Mouse (Mus musculus) spleen, postnatal 4 days (tissue): ENCODE measurements around the gene Pik3c2g.

Experiments used
- DNase-seq, 2 experiments: peaks; one replicate each; pipeline ENCODE4 v3.0.0; 2022; ENCODE audit warnings: low spot score in 2 of 2

Gene Pik3c2g

DNA sequence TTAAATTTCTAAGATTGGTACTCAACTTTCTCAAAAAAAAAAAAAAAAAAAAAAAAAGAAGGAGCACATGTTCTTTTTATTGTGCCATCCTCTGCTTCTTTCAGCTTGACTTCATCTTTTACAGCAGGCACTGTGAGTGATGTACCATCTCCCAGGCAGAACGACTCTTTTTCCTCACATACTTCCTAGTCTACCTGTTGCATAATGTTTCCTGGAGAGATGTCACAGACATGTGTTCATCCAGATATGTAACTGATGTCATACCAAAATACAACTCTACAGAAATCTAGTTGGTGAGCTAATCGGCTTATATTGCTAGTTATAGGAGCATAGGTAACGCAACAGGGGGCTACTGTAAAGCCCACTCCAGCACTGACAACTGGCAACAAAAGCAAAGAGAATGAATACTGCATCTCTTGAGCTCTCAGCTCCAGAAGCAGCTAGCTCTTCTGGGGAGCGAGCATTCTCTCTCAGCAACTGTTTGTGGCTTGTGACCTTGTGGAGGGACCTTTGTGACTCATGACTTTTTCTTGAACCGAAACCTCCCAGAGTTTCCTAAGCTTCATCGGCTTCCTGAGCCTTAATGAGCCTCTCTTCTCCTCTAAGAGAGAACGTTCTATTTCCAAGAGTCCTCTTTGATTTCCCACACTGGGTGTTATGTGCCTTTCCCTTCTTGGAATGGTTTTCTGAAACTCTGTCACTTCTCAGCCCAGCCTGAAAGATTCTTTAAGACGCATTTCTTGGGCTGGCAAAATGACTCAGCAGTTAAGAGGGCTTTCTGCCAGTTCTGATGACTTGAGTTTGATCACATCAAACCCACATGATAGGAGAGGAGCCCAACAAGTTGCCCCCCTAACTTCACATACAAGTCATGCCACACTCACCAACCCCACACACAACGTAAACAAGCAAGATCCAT is 148.9 kb downstream of the Pik3c2g start:
- DNase-seq, result no peak

DNA sequence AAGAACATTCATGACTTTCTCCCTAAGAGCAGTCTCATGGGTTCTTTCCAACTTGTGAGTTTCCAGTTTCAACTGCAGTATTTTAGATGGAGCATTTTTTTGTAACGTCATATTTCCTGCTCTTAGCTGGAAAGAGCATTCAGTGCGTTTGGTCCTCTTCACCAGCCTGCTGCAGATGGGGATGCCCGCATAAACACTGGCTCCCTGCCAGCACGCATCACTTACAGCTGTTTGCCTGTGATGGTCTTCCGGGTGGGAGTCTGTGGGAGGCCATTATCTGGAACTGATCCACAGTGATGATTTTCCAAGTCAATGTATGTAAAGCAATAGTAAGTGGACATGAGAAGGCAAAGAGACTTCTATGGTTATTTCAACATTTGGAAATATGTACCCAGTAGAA is 151.3 kb downstream of the Pik3c2g start:
- DNase-seq, result no peak

DNA sequence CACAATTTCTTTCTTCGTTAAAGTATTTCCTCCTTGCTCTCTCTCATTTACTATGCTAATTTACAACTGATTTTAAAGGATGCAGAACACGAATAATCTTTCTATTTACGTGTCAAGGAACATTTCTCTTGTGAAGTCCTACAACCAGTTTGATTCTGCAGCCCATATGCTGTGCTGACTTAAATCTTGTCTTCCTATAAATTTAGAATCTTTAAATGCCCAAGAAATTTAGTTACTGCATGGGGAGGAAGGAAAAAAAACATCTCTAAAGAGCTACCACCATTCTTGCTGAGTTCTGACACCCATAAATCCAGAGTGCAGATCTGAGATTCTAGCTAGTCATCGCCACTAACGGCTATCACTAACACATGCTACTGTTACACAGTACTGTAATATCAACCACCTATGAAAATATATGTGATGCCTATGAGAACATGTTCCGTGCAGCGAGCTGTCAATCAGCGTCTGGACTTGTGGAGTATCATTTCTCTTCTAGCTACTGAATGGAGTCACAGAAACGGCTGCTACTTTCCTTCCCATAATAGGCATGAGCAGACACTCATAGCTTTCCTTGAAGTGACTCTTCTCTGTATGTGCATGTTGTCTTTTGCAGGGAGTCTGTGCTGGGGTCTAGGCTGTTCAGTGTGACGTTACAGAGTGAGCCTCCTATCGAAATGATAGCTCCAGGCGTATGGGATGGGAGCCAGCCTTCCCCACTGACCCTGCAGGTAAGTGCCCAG is 155.8 kb downstream of the Pik3c2g start:
- no peak for DNase-seq

DNA sequence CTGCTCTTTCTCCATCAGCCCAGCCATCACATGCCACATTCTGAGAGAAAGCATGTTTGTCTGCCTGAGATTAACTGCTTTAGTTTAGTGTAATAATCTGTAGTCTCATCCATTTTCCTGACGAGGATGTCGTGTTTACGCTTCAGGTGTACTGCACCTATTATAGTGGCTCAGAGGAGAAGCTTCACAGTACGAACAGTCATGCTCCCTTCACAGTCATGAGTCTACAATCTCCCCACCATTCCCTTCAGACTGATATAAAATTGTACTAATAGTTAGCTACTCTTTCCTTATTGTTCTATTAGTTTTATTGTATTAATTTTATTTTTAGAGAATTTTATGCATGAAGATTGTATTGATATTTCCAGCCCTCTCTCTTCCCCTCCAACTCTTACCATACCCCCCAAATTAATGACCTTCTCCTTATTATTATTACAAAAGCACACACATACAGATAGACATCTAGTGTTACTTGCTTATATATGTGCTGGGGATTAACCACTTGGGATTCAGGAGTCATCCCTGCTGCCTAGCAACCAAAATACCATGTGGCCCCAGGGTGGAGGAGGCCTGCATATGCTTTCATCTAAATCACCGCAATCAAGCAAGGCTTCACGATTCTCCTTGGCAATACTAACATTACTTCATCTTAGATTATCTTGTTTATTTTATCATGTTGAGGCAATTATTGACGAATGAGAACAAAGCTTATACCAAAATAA is 159.9 kb downstream of the Pik3c2g start:
- no peak for DNase-seq

DNA sequence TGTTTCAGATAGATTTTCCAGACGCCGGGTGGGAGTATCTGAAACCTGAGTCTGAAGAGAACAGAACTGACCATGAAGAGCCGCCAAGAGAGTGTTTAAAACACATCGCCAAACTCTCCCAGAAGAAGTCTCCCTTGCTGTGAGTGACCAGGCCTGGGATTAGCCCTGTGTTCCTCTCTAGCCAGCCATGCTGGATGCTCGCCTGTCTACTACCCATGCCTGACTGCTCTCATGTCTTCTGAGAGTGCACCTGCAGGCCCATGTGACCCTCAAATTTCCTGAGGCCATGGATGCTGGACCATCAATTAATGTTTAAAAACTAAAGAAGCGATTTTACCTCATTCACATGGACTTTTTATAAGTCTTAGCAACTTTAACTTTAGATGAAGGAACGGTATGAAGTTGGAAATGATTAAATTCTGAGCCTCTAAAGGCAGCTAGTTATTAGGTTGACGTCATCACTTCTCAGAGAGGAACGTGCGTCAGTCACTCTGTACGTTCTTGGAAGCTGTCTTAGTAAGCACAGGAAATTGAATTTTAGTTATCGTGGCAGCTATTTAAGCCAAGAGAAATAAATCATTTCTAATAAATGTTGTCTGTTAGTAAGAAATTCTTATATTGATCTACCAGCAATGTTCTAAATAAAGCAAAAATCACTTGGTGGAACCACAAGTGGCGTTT is 161.2 kb downstream of the Pik3c2g start:
- no peak for DNase-seq

DNA sequence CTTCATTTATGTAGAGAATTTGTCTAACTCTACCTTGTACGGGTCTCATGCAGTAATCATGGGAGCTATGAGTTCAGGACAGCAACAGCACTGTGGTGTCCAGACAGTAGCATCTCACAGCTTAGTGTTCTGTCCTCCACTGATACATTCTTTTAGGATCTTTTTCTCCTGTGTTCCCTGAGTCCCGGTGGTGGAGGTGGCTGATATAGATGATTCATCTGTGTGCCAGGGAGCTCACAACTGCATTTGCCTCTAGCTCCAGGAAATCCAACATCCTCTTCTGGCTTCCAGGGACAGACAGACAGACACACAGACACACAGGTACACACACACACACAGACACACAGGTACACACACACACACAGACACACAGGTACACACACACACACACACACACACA is 163.6 kb downstream of the Pik3c2g start:
- no peak for DNase-seq

DNA sequence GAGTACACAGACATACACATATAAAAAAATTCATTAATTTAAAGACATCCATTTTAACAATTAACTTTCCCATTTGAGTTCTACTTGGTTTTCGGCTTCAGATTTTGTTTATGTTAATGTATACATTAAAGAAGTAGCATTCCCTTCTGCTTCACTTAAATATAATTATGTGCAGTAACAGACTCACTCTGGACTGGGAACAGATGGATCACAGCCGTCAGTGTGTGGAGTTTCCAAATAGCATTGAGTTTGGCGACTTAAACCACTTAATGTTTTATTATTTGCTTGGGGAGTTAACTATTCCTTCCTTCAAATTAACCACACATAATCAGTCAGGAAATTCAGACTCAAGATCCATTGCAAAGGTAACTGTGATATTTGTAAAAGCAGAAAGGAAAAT is 164.0 kb downstream of the Pik3c2g start:
- DNase-seq, result no peak

DNA sequence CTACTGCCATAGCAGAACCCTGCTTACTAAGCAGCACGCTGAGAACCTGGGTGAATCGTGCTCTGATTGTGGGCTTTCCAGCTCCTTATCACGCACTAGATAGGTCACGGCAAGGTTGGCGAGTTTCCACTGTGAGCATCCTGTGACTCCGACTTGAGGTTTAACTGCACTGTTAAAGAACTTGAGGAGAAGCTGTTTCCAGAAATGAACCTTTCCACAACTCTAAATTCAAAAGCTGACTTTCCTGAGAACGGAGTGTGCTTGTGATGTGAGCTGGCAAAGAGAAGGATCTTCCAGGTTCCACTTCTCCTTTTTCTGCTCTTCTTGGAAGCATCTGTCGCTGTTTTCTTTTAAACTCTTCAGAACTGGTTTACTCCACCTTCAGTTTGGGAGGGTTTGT is 170.9 kb downstream of the Pik3c2g start:
- DNase-seq, result no peak

DNA sequence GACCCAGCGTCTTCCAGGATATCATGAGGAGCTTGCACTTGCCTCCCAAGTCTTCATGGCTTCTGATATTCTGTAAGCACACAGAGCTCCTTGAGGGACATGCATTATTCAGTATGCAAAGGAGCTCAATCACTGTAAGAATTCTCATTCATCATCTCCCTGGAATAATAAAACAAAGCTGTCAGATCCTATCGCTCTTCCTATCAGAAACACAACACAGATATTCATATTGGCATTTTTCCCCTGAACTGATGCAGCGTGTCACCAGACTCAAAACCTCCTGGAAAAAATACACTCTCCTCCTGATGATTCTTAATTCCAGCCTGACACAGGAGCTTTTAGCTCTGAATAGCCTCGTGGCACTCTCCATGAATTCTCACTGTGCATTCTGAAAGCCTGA is 174.0 kb downstream of the Pik3c2g start:
- DNase-seq, result no peak

DNA sequence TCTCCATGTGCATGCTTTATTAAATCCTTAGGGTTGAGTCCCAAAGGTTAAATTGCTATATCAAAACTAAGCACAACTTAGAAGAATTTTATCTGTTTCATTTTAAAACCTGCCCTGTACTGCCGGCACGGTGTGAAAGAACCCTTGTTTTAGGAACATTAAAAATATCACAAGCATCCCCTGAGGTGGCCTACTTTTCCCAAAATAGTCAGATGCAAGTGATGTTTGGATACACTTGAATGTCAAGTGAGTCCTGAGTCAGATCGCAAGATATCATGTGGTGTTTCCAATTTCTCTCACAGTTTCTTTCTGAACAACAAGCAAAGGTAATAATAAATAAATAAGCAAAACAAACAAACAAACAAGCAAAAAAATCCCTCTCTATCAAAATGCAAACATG is 177.4 kb downstream of the Pik3c2g start:
- no peak for DNase-seq

DNA sequence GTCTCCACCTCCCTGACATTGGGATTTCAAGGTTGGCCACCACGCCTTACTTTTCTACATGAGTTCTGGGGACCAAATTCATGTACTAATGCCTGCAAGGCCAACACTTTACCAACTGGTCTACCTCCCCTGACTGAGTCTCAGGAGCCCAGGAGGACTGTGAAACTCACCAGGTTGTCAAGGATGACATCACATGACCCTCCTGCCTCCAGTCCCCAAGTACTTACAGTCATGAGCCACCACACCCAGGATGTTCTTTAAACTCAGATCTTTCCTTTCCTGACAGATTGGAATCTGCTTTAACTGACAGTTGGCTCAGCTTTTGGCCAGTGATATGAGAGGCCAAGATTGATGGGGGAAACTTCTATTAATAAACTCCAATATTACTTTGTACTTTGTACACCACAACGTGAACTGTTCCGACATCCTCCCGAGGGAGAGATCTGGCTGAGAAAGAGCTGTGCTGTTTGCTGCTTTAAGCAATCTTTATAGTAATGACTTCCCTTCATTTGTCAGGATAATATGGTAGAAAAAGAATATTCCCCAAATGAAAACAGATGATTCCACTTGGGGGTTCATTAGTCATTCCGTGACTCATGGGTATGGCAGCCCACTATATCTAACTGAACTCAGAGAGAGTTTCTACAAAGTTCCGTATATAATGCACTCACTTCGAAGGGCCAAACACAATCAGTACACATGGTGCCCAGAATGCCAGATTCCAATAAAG is 182.9 kb downstream of the Pik3c2g start:
- no peak for DNase-seq

DNA sequence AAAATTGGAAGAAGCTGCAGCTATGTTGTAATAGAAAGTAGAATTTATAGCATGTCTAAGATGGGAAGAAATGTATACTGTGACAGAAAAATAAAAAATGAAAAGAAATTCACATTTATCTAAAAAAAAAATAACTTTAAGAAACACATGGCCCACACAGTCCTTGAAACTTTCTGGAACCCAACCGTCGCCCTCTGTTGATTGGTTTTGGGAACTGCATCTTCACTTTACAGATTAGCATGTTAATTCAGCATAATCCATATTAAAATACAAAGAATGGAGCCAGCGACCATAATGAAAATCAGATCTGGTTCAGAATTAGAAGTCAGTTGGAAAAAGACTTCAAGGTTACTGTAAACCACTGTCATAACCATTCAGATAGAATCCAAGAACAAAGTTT is 183.5 kb downstream of the Pik3c2g start:
- no peak for DNase-seq

DNA sequence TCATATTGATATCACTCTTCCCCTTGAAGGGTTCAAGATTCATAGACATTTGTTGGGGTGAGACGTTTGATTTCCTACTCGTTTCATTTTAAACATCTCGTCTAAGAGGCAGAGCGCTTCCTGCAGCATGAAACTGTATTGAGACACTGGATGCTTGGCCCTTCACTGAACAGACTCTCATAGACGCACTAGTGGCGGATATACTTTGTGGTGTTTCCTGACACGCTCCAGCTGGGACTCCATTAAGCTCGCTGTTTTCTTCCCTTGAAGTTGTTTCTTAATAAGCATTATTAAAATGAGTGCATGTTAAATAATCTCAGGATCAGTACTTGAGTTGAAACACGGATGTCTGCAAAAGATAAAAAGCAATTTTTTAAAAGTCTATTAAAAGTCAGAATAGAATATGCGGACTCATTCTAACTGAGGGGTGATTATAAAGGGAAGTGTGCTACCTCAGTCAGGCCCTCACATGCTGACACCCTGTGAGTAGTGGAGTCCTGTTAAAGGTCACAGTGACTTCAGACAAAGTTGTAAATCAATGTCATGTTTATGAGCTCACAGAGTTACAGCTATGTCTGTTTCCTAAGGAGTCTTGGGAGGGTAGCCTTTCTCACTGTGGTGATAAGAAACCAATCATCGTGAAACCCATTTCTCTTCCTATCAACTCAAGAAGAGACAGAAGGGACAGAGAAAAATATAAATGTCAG is 190.7 kb downstream of the Pik3c2g start:
- DNase-seq, result no peak

DNA sequence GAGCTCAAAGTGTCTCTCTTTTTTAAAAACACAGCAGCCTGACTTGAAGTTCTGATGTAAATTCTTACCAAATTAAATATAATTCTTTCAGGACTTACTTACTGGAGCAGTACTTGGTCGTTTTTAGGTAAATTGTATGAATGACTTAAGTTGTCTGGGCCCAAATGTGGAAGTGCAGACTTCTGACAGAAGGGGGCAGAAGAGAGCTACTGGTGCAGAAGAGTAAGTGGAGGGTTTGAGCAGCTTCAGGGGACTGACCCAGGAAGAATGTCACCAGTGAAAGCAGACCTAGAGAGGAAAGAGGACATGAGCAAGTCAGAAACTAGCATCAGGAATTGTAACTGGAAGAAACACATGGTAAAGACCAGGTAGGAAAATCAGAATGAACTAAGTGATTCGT is 193.0 kb downstream of the Pik3c2g start:
- no peak for DNase-seq

DNA sequence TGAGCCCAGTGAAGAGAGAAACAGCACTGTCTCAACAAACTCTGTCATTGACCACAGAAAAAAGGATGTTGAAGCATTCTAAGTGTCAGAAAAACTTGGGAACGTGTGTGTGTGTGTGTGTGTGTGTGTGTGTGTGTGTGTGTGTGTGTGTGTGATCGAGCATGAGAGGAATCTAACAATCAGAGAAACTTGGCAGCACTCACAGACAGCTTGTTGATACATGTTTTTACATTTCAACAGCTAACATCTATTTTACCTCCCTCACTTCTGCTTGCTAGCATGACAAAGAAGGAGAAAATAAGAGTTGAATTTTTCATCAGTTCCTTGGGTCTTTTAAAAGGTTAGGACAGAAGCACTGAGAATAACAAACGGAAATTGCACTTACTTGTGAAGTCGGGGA is 202.5 kb downstream of the Pik3c2g start:
- no peak for DNase-seq

DNA sequence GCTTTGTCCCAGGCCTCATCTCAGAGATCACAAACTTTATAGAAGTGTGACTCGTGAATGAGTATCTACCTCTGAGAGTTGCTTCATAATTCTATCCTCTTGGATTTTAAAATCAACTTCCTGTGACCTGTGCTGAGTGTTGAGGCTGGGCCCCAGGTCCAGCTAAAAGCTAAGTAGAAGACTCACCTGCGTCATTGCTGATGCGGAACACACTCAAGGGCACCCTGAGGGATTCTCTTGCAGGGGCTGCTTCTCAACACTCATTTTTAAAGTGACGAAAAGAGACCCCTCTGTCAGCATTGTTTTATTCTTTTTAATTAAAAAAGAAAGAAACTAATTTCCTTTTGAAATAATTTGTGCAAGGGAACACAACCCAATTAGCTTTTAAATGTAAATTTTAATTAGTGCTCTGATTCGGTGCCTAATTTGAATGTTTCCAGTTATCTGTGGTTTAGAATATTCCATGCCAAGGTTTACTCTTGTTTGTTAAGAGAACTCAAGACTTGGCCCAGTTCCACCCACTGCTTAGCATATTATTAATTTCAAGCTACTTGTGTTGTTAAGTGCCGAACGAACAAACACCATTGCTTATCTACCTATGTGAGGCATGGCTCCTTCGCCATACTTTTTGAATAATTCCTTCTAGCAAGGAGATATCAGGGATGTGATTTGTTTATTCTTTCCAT is 212.7 kb downstream of the Pik3c2g start:
- no peak for DNase-seq

DNA sequence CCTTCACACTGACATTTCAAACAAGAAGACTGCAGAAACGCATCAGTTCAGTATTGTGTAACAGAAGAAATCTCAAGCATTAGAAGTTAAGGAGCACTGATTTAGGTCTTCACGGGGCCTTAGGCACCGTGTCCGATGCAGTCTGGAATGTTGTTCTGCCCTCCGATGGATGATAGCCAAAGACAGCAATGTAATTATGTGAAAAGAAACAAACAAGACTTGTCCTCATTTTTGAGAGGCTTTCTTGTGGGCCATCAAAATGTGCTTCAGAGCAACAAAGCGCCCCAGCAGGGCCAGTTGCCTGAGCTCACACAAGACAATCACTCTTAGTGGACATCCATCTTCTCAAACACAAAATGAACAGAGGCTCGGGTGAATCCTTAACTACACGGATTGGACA is 234.9 kb downstream of the Pik3c2g start:
- no peak for DNase-seq

DNA sequence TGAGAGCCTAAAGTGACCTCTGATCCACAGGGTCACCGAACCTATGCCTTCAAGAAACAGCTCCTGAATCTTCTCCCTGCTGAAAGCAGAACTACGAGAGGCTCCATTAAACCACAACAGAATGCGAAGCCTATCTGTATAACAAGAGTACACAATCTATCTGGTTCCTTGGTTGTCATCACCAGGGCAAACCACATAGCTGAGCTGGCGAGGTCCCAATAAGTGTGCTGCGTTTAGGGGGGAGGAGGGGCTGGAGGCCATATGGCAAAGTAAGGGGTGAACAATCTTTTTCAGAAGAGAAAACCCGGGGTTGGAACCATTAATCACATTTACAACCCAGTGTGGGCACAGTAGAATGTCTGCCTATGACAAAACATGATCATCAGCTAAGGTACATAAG is 251.2 kb downstream of the Pik3c2g start:
- no peak for DNase-seq

DNA sequence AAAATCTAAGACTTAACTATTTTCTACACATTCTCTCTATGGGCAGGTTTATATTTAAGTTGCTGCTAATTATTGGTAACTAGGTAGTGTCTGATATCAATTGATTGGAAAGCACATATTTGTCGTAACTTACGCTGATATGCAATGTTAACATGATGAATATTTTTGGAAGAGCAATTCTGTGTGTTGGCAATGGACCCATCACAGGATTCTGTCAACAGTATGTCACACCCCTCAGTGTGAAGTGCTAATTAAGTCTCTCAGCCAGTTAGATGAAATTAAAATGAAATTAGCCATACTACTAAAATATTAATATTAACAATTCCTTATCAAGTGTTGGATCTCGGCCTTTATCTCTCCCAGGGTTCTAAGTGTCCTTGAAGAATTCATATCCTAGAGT is 251.7 kb downstream of the Pik3c2g start:
- DNase-seq, result no peak

DNA sequence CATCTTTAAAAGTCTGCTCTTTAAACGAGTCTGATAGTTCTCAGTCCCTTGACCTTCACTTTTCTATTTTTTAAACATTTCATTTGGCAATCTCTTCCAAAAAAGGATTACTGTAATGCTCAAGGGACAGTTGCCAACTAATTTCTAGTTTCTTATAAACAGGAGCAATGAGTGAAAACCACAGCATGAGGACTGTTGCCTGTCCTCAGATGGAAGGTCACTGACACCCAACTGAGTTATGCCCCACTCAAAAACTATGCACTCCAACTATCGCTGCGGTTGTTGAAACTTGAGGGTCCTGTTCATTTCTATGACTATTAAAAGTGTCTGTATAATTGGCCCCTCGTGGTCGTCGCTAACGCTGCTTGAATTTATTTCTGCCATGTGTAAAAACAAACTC is 252.9 kb downstream of the Pik3c2g start:
- DNase-seq, result no peak
